Mouse (Mus musculus) MEL (cell line): ENCODE results near the gene Eng.
A peak's percentile ranks its signal among the peaks of the same experiment; 100 is the strongest.

ENCODE experiments used
- CTCF ChIP-seq, 3 experiments: IDR thresholded peaks in 2 of 3; conservative IDR thresholded peaks in 1 of 3; 2 replicates each; pipeline ENCODE4 v1.5.1; 2011 to 2012; ENCODE audit warnings: low read length in 3 of 3, low read depth in 2 of 3, mild to moderate bottlenecking in 2 of 3, improper control_type of control experiment in 1 of 3, inconsistent platforms in 1 of 3, mixed read lengths in 1 of 3, moderate library complexity in 1 of 3; ENCODE audit not compliant: control insufficient read depth in 1 of 3, insufficient read depth in 1 of 3, poor library complexity in 1 of 3, severe bottlenecking in 1 of 3
- KAT2A ChIP-seq: conservative IDR thresholded peaks from 2 replicates; pipeline ENCODE4 v1.6.1; 2012; ENCODE audit warnings: low read depth, low read length, improper control_type of control experiment, inconsistent platforms
- MAFK ChIP-seq: IDR thresholded peaks from 2 replicates; pipeline ENCODE4 v1.6.1; 2011; ENCODE audit warnings: low read depth, mild to moderate bottlenecking, low read length, improper control_type of control experiment, borderline replicate concordance
- NRF1 ChIP-seq: IDR thresholded peaks from 2 replicates; pipeline ENCODE4 v1.6.1; 2014; ENCODE audit warnings: low read depth, mild to moderate bottlenecking, inconsistent platforms, low read length, improper control_type of control experiment, moderate library complexity; ENCODE audit not compliant: poor library complexity, insufficient read depth, severe bottlenecking
- POLR2A ChIP-seq, 2 experiments: IDR thresholded peaks; 2 replicates each; pipeline ENCODE4 v1.6.1; 2011 to 2012; ENCODE audit warnings: low read length in 2 of 2, mild to moderate bottlenecking in 2 of 2, control low read depth in 1 of 2, improper control_type of control experiment in 1 of 2, low read depth in 1 of 2, moderate library complexity in 1 of 2; ENCODE audit not compliant: control insufficient read depth in 1 of 2, insufficient read depth in 1 of 2, poor library complexity in 1 of 2
- ZC3H11A ChIP-seq: IDR thresholded peaks from 2 replicates; pipeline ENCODE4 v1.6.1; 2012; ENCODE audit warnings: low read depth, mild to moderate bottlenecking, inconsistent platforms, low read length, improper control_type of control experiment
- ZMIZ1 ChIP-seq: IDR thresholded peaks from 2 replicates; pipeline ENCODE4 v1.6.1; 2012; ENCODE audit warnings: low read depth, mild to moderate bottlenecking, inconsistent platforms, low read length, improper control_type of control experiment, moderate library complexity

- no peak for TF ChIP-seq ZMIZ1
- TF ChIP-seq KAT2A = peak; percentile 93
- no peak for TF ChIP-seq MAFK
- TF ChIP-seq POLR2A (IDR thresholded peaks at IDR 0.05; ENCODE audit: control insufficient read depth in 1 of 2, insufficient read depth in 1 of 2, low read depth in 1 of 2, low read length in 2 of 2, poor library complexity in 1 of 2) = peak in 1 of 2 experiments; percentile 59; a peak in 2 of 4 replicates
- TF ChIP-seq ZC3H11A = no peak
- TF ChIP-seq NRF1 = no peak
- no peak for TF ChIP-seq CTCF (IDR thresholded peaks at IDR 0.05 in 2 of 3, conservative IDR thresholded peaks at IDR 0.05 in 1 of 3; ENCODE audit: control insufficient read depth in 1 of 3, insufficient read depth in 1 of 3, low read depth in 2 of 3, low read length in 3 of 3, poor library complexity in 1 of 3, severe bottlenecking in 1 of 3)
These were observed 66.2 kb downstream of the Eng start for GRCm38 (mm10) chr2:32712586-32712933.
